Mouse (Mus musculus) forebrain, embryonic 15.5 days (tissue): ENCODE measurements around the gene P4hb. TPM values are rescaled to one million over a fixed set of nuclear protein-coding genes. Genes with fewer than 3 reads are reported as not detected.

Experiments used
- ATAC-seq: fragments of 200-750 bp; cut with Nextera tagmentation; replicated peaks from 2 replicates; pipeline ENCODE4 v1.8.0; 2017; ENCODE audit warnings: mild to moderate bottlenecking, moderate TSS enrichment, moderate library complexity
- H3K27ac ChIP-seq: fragments of 300-500 bp; sonication (generic); replicated peaks from 2 replicates; pipeline ENCODE4 v1.5.1; 2015; ENCODE audit warnings: mild to moderate bottlenecking, inconsistent platforms
- H3K27me3 ChIP-seq: fragments of 300-500 bp; sonication (generic); 2 replicates; pipeline ENCODE4 v1.6.1; 2015; ENCODE audit warnings: inconsistent platforms
- H3K36me3 ChIP-seq: fragments of 300-500 bp; sonication (generic); 2 replicates; pipeline ENCODE4 v1.6.1; 2015; ENCODE audit warnings: mild to moderate bottlenecking, inconsistent platforms
- H3K4me1 ChIP-seq: fragments of 300-500 bp; sonication (generic); 2 replicates; pipeline ENCODE4 v1.6.1; 2015; ENCODE audit warnings: inconsistent platforms
- H3K4me2 ChIP-seq: fragments of 300-500 bp; sonication (generic); replicated peaks from 2 replicates; pipeline ENCODE4 v1.6.1; 2015; ENCODE audit warnings: mild to moderate bottlenecking, inconsistent platforms
- H3K4me3 ChIP-seq: fragments of 300-500 bp; sonication (generic); 2 replicates; pipeline ENCODE4 v1.5.1; 2015; ENCODE audit warnings: mild to moderate bottlenecking, inconsistent platforms
- H3K9ac ChIP-seq: fragments of 300-500 bp; sonication (generic); replicated peaks from 2 replicates; pipeline ENCODE4 v1.6.1; 2015; ENCODE audit warnings: mild to moderate bottlenecking, inconsistent platforms
- H3K9me3 ChIP-seq: fragments of 300-500 bp; sonication (generic); 2 replicates; pipeline ENCODE4 v1.6.1; 2016; ENCODE audit warnings: inconsistent platforms
- WGBS: fragments of 180-500 bp; shearing (Covaris S2); methylation state at CpG from one replicate; pipeline ENCODE4 v1.1.7; 2015; ENCODE audit warnings: mixed read lengths; 5-methylcytosine and 5-hydroxymethylcytosine counted together
- polyA plus RNA-seq: library from polyadenylated mRNA; unstranded; fragments of >200 nt; fragmentation: Nextera tagmentation; extraction: Ambion mirVana; gene quantifications from 2 replicates; pipeline ENCODE4 v1.2.1, GENCODE M21; 2015

P4hb gene
- polyA plus RNA-seq, 1 experiment from 2014 or later = 239 TPM

DNA sequence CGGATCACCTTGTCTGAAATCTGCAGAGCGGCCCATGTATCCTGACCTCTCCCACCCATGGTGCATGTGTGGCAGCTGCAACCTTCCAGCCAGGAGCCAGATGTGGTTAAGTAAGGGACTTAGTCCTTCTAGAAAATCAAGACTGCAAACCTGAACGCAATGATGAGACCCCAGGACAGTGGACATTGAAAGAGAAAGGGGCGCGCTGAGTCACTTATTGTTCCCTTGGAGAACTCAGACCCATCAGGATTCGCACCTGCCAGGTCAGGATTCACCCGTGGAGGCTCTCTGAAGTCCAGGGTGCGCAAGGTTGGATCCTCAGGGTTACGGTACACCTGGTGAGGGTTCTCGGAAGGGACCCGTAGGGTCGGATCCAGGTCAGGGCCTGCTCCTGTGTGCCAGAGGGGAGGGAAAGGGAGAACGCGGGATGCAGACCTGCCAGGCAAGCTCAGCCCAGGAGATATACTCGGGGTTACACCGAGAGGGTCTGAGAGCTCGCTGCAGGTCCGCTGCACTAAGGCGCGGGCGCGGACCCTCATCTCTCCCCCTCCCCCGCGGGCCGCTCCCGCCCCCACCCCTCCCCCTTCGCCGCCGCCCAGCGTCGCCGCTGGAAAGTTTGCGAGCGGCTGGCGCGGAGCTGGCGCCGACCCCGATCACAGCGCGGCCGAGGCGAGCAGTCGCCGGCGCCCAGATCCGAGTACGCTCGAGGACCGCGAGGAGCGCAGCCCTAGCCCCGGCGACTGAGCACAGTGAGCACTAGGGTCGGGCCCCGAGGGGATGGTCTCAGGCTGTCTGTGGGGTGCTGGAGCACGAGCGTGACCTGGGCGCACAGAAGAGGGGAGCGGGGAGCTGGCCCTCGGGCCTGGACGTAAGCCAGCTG, 42.7 kb downstream of the P4hb start, which contains the start of gene Gcgr:
TSS of gene Gcgr (plus strand) at position 615 of the 880 bp plus-strand sequence.
- ATAC-seq = no peak
- peak within 1 kb of the TSS; percentile 35 for H3K4me3 ChIP-seq
- H3K27ac ChIP-seq = no peak within 1 kb of the TSS
- no peaks in the 10 kb centered on the region for H3K36me3 ChIP-seq
- peaks cover 11% of the 10 kb centered on the region for H3K4me1 ChIP-seq
- WGBS = 8% methylated on average over 53 of the region's 62 CpGs
- H3K27me3 ChIP-seq = peaks cover 57% of the 10 kb centered on the region
- H3K9me3 ChIP-seq = no peaks in the 10 kb centered on the region
- H3K9ac ChIP-seq = peak within 1 kb of the TSS; percentile 37
- peak within 1 kb of the TSS; percentile 53 for H3K4me2 ChIP-seq

DNA sequence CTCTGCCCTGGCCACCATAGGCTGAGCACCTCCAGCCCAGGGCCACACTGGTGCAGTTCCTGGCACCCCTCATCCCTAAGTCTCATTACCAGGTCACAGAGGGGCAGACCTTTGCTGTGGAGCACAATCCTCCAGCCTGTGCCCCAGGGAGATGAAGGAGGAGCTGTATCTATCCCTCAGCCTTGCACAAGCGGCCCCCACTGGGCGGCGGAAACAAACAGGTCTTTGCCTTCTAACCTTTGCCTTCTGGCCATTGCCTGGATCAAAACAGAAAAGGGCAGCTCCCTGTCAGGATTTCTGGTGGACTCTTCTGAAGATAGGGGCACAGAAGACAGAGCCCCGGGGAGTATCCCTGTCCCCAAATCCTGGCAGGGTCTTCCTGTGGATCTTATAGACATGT, 44.1 kb downstream of the P4hb start:
- peaks cover 57% of the 10 kb centered on the region for H3K27me3 ChIP-seq
- no peaks in the 10 kb centered on the region for H3K9me3 ChIP-seq
- WGBS = 62% methylated on average over 4 of the region's 4 CpGs
- no peak overlapping the region for H3K27ac ChIP-seq
- no peak overlapping the region for H3K9ac ChIP-seq
- peaks cover 11% of the 10 kb centered on the region for H3K4me1 ChIP-seq
- ATAC-seq = no peak
- H3K4me3 ChIP-seq = no peak overlapping the region
- no peak overlapping the region for H3K4me2 ChIP-seq
- no peaks in the 10 kb centered on the region for H3K36me3 ChIP-seq

DNA sequence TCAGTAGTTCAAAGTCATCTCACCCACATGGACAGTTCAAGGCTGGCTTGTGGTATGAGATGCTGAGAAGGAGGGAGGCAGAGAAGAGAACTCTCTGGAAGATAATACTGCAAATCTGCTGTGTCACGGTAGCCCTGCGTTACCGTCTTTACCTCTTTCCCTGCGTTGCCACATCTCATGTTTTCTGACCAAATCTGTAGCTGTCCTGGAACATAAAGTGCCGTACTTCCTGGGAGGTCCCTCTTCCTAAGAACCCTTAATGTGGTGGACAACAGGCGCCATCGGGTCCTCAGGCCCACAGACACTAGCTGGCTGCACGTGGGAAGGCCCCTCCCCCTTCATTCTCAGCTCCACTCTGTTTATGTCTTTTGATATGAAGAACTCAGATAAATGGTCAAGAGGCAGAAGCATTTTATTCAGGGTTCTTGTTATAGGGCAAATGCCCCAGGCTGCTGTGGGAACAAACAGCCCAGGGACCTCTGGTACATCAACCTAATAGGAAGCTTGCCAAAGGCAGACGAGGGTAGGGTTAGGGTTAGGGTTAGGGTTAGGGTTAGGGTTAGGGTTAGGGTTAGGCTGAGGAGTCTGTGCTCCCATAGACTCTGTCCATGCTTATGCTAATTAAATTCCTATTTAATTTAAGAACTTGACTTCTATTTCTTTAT, 45.2 kb downstream of the P4hb start:
- H3K4me3 ChIP-seq = no peak overlapping the region
- no peak for ATAC-seq
- H3K36me3 ChIP-seq = no peaks in the 10 kb centered on the region
- 77% methylated on average over 9 of the region's 9 CpGs for WGBS
- no peak overlapping the region for H3K4me2 ChIP-seq
- H3K4me1 ChIP-seq = peaks cover 11% of the 10 kb centered on the region
- no peaks in the 10 kb centered on the region for H3K9me3 ChIP-seq
- H3K27me3 ChIP-seq = peaks cover 51% of the 10 kb centered on the region
- H3K27ac ChIP-seq = no peak overlapping the region
- no peak overlapping the region for H3K9ac ChIP-seq

DNA sequence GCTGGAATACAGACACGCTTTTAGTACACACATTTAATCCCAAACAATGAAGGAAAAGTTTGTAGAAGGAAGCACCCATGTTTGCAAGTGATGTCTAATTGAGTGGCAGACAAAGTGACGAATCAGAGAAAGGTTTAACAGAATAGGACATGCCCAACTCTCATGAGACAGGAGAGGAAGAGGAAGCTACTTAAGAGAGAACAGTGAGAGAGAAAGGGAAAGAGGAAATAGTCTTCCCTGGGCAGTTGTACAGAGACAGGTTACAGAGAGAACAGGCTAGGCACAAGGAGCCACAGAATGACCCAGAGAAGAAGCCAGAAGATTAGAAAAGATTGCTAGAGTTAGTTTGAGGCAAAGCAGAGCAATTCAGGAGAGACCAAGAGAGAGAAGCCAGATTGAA, 47.1 kb downstream of the P4hb start:
- WGBS = 78% methylated on average over 2 of the region's 2 CpGs
- no peak for ATAC-seq

DNA sequence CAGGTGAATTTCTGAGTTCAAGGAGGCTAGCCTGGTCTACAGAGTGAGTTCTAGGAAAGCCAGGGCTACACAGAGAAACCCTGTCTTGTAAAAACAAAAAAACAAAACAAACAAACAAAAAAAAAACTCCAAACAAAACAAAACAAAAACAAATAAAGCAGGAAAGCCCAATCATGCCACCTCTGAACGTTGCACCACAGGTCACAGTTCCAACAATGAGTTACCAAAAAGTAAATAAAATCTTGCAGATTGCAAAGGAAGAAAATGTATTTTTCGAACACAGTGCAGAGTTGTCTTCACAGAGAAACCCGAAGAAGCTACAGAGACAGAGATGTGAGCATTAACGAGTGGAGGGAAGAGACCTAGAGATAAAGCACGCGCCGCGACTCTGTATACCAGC, 50.5 kb downstream of the P4hb start:
- Histone ChIP-seq H3K9me3 (no peaks in the 10 kb centered on the region), H3K9ac (no peak overlapping the region), H3K27me3 (peaks cover 2% of the 10 kb centered on the region; the same call in 1 of the 2 replicates), H3K4me3 (no peak overlapping the region), H3K36me3 (no peaks in the 10 kb centered on the region), H3K4me1 (no peaks in the 10 kb centered on the region), H3K4me2 (no peak overlapping the region), H3K27ac (no peak overlapping the region)
- no peak for ATAC-seq
- WGBS = 87% methylated on average over 8 of the region's 8 CpGs

More for the DNA sequence above, 47.1 kb downstream of the P4hb start:
- H3K4me1 ChIP-seq = peaks cover 8% of the 10 kb centered on the region
- H3K27ac ChIP-seq = no peak overlapping the region
- H3K27me3 ChIP-seq = peaks cover 35% of the 10 kb centered on the region
- no peaks in the 10 kb centered on the region for H3K36me3 ChIP-seq
- no peaks in the 10 kb centered on the region for H3K9me3 ChIP-seq
- no peak overlapping the region for H3K4me3 ChIP-seq
- H3K9ac ChIP-seq = no peak overlapping the region
- H3K4me2 ChIP-seq = no peak overlapping the region

DNA sequence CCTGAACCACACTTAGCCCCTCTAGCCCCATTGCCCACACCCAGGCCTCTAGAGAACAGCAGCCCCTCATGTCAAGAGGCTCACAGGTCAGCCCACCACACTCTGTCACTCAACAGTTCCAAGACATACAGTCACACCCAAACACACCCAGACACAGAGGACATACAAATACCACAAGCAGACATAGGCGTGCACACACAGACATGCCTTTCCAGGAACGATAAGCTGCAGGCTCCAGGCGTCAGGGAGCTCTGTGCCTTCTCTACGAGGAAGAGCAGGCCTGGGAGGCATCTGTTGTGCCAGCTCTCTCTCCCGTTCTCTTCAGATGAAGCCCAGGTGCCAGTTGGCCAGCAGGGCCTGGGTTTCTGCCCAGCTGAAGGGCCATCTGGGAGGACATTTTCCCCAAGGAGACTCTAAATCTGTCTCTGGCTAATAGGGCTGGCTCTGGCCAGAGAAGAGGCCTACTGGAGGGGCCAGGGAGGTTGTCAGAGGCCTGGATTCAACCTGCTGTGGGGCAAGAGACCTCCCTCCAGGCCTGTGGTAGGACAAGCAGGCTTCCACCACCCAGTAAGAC, 52.0 kb downstream of the P4hb start:
- no peak for ATAC-seq
- WGBS = 72% methylated on average over 5 of the region's 5 CpGs
- Histone ChIP-seq H3K9me3 (no peaks in the 10 kb centered on the region), H3K27me3 (no peaks in the 10 kb centered on the region), H3K4me3 (no peak overlapping the region), H3K27ac (no peak overlapping the region), H3K4me1 (no peaks in the 10 kb centered on the region), H3K9ac (no peak overlapping the region), H3K36me3 (no peaks in the 10 kb centered on the region), H3K4me2 (no peak overlapping the region)

DNA sequence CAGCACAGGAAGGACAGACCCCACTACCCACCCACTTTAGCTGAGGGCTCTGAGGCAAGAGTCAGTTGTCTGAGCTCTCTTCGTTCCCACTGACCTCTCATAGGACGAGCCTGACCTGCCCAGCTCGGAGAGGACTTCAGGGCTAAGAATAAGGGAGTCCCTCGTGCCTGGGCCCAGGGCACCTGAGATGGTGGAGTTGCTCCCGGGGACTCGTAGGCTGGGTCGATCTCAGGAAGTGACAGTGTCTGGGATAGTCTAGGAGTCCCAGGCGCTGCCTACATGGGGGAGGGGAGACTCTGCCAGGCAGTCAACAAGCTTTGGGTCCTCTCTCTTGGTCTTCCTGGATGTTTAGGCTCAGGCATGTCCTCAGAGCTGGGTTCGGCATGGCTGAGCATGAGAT, 52.6 kb downstream of the P4hb start:
- Histone ChIP-seq H3K27ac (no peak overlapping the region), H3K4me1 (no peaks in the 10 kb centered on the region), H3K4me2 (no peak overlapping the region), H3K27me3 (no peaks in the 10 kb centered on the region), H3K9ac (no peak overlapping the region), H3K9me3 (no peaks in the 10 kb centered on the region), H3K36me3 (no peaks in the 10 kb centered on the region), H3K4me3 (no peak overlapping the region)
- WGBS = 79% methylated on average over 9 of the region's 9 CpGs
- ATAC-seq = no peak

DNA sequence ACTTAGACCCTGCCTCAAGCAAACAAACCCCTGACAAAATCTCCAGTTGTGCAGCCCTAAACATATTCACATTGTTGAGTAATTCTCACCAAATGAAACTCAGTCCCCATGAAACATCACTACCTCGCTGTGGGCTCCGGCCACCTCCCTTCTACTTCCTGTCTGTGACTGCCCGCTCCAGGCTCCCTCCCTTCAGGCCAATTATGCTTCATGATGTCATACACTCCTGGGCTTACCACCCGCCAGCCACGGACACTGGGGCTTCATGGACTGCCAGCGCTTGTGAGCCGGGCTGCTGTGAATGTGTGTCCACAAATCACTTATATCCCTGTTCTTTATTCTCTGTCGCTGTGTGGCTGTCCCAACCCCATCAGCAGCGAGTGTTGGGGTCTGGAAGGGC, 53.3 kb downstream of the P4hb start:
- H3K36me3 ChIP-seq = no peaks in the 10 kb centered on the region
- 56% methylated on average over 9 of the region's 9 CpGs for WGBS
- no peaks in the 10 kb centered on the region for H3K27me3 ChIP-seq
- no peak overlapping the region for H3K4me3 ChIP-seq
- H3K9ac ChIP-seq = no peak overlapping the region
- no peaks in the 10 kb centered on the region for H3K4me1 ChIP-seq
- H3K9me3 ChIP-seq = no peaks in the 10 kb centered on the region
- no peak overlapping the region for H3K4me2 ChIP-seq
- ATAC-seq = no peak
- no peak overlapping the region for H3K27ac ChIP-seq

DNA sequence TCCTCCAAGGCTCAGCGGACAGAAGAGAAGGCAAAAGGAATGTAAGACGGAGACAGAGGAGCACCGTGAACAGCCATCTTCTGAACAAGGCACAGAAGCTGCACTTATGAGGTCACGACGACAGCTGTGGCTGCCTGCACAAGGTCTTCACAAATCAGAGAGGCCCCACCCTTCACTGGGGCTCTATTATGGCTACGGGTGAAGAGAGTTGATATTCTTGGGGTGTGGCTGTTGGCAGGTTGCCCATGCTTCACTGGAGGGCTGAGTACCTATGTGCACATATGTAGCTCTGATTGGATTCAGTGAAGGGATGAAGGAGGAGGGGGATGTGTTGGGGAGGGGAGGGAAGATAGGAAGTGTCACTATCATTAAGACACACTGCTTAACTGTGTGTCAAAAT, 54.5 kb downstream of the P4hb start:
- no peaks in the 10 kb centered on the region for H3K4me1 ChIP-seq
- ATAC-seq = no peak
- H3K9ac ChIP-seq = no peak overlapping the region
- H3K27ac ChIP-seq = no peak overlapping the region
- H3K27me3 ChIP-seq = no peaks in the 10 kb centered on the region
- no peaks in the 10 kb centered on the region for H3K36me3 ChIP-seq
- no peak overlapping the region for H3K4me2 ChIP-seq
- 74% methylated on average over 6 of the region's 6 CpGs for WGBS
- no peak overlapping the region for H3K4me3 ChIP-seq
- H3K9me3 ChIP-seq = no peaks in the 10 kb centered on the region

DNA sequence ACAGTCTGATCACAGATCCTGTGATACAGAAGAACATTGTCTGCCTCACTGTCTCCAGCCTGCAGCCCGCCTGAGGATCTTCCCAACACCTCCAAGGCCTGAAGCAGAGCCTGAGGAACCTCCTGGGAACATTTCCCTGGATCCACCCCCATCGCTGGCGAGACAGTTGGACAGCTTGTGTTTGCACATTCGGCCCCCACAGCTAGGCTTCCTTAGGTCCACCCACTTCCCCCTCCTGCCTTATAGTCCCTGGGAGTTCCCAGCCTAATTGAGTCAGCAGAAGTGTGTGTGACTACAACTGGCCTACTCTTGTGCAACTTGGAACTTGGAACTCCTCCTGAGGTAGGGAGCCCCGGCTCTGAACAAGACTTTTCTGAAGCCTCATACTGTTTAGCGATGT, 55.0 kb downstream of the P4hb start:
- ATAC-seq = no peak
- H3K9ac ChIP-seq = no peak overlapping the region
- no peak overlapping the region for H3K4me2 ChIP-seq
- H3K27ac ChIP-seq = no peak overlapping the region
- H3K27me3 ChIP-seq = no peaks in the 10 kb centered on the region
- no peaks in the 10 kb centered on the region for H3K9me3 ChIP-seq
- WGBS = 63% methylated on average over 6 of the region's 6 CpGs
- no peaks in the 10 kb centered on the region for H3K36me3 ChIP-seq
- no peak overlapping the region for H3K4me3 ChIP-seq
- no peaks in the 10 kb centered on the region for H3K4me1 ChIP-seq

DNA sequence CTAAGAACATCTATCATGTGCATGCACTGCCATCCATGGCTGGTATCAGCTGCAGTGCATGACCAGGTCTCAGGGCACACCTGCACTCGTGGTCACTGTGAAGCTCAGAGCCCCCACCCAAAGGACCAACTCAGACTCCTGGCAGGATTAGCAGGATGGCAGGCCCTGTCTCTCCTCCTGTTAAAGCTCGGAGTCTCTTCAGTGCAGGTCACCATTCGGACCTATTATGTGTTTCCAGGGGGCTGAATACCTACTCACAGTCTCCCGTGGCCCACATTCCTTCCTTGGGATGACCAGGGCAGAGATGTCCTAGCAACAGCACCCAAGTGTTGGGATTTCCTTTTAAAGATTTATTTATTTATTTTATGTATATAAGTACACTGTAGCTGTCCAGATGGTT, 55.9 kb downstream of the P4hb start:
- Histone ChIP-seq H3K4me1 (no peaks in the 10 kb centered on the region), H3K36me3 (no peaks in the 10 kb centered on the region), H3K9me3 (no peaks in the 10 kb centered on the region), H3K4me2 (no peak overlapping the region), H3K9ac (no peak overlapping the region), H3K4me3 (no peak overlapping the region), H3K27ac (no peak overlapping the region), H3K27me3 (no peaks in the 10 kb centered on the region)
- no peak for ATAC-seq
- WGBS = 82% methylated on average over 4 of the region's 4 CpGs

DNA sequence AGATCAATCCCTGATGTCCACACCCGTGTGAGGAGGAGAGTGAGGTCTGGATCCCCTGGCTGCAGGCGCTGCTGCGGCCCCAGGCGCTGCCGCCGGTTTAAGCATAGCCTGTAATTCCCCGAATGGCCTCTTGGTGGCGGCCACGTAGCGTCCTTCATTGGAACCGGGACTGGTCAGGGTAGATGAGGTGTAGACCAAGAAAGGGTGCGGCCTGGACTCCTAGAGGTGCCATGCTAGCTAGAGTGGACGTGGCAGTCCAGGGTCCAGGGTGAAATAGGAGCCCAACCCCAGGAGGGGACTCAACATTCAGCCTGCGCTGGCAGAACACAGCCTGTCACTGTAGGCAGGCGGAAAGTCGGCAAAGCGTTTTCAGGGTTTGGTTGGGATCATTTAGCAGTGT, 57.4 kb downstream of the P4hb start:
- H3K27ac ChIP-seq = no peak overlapping the region
- no peak overlapping the region for H3K4me3 ChIP-seq
- peaks cover 2% of the 10 kb centered on the region for H3K4me1 ChIP-seq
- no peak overlapping the region for H3K4me2 ChIP-seq
- no peaks in the 10 kb centered on the region for H3K9me3 ChIP-seq
- no peaks in the 10 kb centered on the region for H3K27me3 ChIP-seq
- WGBS = 17% methylated on average over 17 of the region's 17 CpGs
- no peaks in the 10 kb centered on the region for H3K36me3 ChIP-seq
- peak; percentile 53; the same call in 1 of the 2 replicates for ATAC-seq
- H3K9ac ChIP-seq = no peak overlapping the region
